Mouse (Mus musculus) limb, embryonic 12.5 days (tissue): Measurements from ENCODE around the gene Hmcn1. TPM values are rescaled to one million over a fixed set of nuclear protein-coding genes. Genes with fewer than 3 reads are reported as not detected.

Experiments used
- ATAC-seq: fragments of 200-750 bp; cut with Nextera tagmentation; 2 replicates; pipeline ENCODE4 v1.8.0; 2017; ENCODE audit warnings: low read depth, moderate TSS enrichment; ENCODE audit not compliant: insufficient number of reproducible peaks, insufficient read depth, low FRiP score, low TSS enrichment
- H3K27ac ChIP-seq: fragments of 300-500 bp; sonication (generic); 2 replicates; pipeline ENCODE4 v1.5.1; 2016; ENCODE audit warnings: mild to moderate bottlenecking, moderate library complexity
- H3K27me3 ChIP-seq: fragments of 300-500 bp; sonication (generic); 2 replicates; pipeline ENCODE4 v1.6.1; 2016; ENCODE audit warnings: mild to moderate bottlenecking, moderate library complexity
- H3K36me3 ChIP-seq: fragments of 300-500 bp; sonication (generic); 2 replicates; pipeline ENCODE4 v1.6.1; 2016; ENCODE audit warnings: mild to moderate bottlenecking, moderate library complexity
- H3K4me1 ChIP-seq: fragments of 300-500 bp; sonication (generic); replicated peaks from 2 replicates; pipeline ENCODE4 v1.6.1; 2016
- H3K4me2 ChIP-seq: fragments of 300-500 bp; sonication (generic); 2 replicates; pipeline ENCODE4 v1.6.1; 2016; ENCODE audit warnings: mild to moderate bottlenecking, moderate library complexity
- H3K4me3 ChIP-seq: fragments of 300-500 bp; sonication (generic); replicated peaks from 2 replicates; pipeline ENCODE4 v1.5.1; 2016; ENCODE audit warnings: mild to moderate bottlenecking
- H3K9ac ChIP-seq: fragments of 300-500 bp; sonication (generic); replicated peaks from 2 replicates; pipeline ENCODE4 v1.6.1; 2016; ENCODE audit warnings: mild to moderate bottlenecking, moderate library complexity
- H3K9me3 ChIP-seq: fragments of 300-500 bp; sonication (generic); 2 replicates; pipeline ENCODE4 v1.6.1; 2016; ENCODE audit warnings: mild to moderate bottlenecking, moderate library complexity
- WGBS: fragments of 180-500 bp; shearing (Covaris S2); methylation state at CpG from one replicate; pipeline ENCODE4 v1.1.7; 2016; 5-methylcytosine and 5-hydroxymethylcytosine counted together
- polyA plus RNA-seq: library from polyadenylated mRNA; unstranded; fragments of >200 nt; fragmentation: Nextera tagmentation; extraction: Ambion mirVana; gene quantifications from 2 replicates; pipeline ENCODE4 v1.2.1, GENCODE M21; 2016

The Hmcn1 gene
- polyA plus RNA-seq, 1 experiment from 2014 or later = 25.6 TPM

- Histone ChIP-seq H3K9ac (no peak overlapping the region), H3K4me2 (no peak overlapping the region), H3K9me3 (no peaks in the 10 kb centered on the region), H3K4me3 (no peak overlapping the region), H3K27ac (no peak overlapping the region), H3K36me3 (peaks cover 5% of the 10 kb centered on the region; the same call in 1 of the 2 replicates), H3K27me3 (no peaks in the 10 kb centered on the region), H3K4me1 (peaks cover 14% of the 10 kb centered on the region)
- 61% methylated on average over 4 of the region's 4 CpGs for WGBS
- ATAC-seq = no peak
These were observed 56.4 kb downstream of the Hmcn1 start for GRCm38 (mm10) chr1:150936821-150937220.

- H3K27ac ChIP-seq = no peak overlapping the region
- no peaks in the 10 kb centered on the region for H3K9me3 ChIP-seq
- H3K4me3 ChIP-seq = 0 out of 2 replicates have a peak overlapping the region, but pooled peaks have one; percentile 12
- H3K4me1 ChIP-seq = peaks cover 14% of the 10 kb centered on the region
- peak overlapping the region; percentile 46 for H3K4me2 ChIP-seq
- no peak overlapping the region for H3K9ac ChIP-seq
- ATAC-seq = no peak
- WGBS = 12% methylated on average over 9 of the region's 9 CpGs
- H3K27me3 ChIP-seq = no peaks in the 10 kb centered on the region
- H3K36me3 ChIP-seq = peaks cover 5% of the 10 kb centered on the region; the same call in 1 of the 2 replicates
These were observed 59.6 kb downstream of the Hmcn1 start for GRCm38 (mm10) chr1:150933616-150934015.

- ATAC-seq = no peak
- H3K4me1 ChIP-seq = 0 out of 2 replicates have a peak, but pooled peaks cover 3% of the 10 kb centered on the region
- 63% methylated on average over 9 of the region's 9 CpGs for WGBS
- no peaks in the 10 kb centered on the region for H3K9me3 ChIP-seq
- H3K9ac ChIP-seq = no peak overlapping the region
- no peak overlapping the region for H3K27ac ChIP-seq
- H3K4me2 ChIP-seq = no peak overlapping the region
- H3K4me3 ChIP-seq = no peak overlapping the region
- no peaks in the 10 kb centered on the region for H3K36me3 ChIP-seq
- no peaks in the 10 kb centered on the region for H3K27me3 ChIP-seq
These were observed 72.4 kb downstream of the Hmcn1 start for GRCm38 (mm10) chr1:150920860-150921259.

GRCm38 (mm10) chr1:150920276-150920675 is 73.0 kb downstream of the Hmcn1 start:
- H3K4me3 ChIP-seq = no peak overlapping the region
- peaks cover 3% of the 10 kb centered on the region for H3K4me1 ChIP-seq
- no peak overlapping the region for H3K27ac ChIP-seq
- H3K4me2 ChIP-seq = no peak overlapping the region
- ATAC-seq = no peak
- no peaks in the 10 kb centered on the region for H3K27me3 ChIP-seq
- no peaks in the 10 kb centered on the region for H3K9me3 ChIP-seq
- H3K9ac ChIP-seq = no peak overlapping the region
- WGBS = 47% methylated on average over 6 of the region's 6 CpGs
- no peaks in the 10 kb centered on the region for H3K36me3 ChIP-seq

- Histone ChIP-seq H3K27ac (no peak overlapping the region), H3K4me2 (no peak overlapping the region), H3K9ac (no peak overlapping the region), H3K9me3 (no peaks in the 10 kb centered on the region), H3K36me3 (no peaks in the 10 kb centered on the region), H3K4me3 (no peak overlapping the region), H3K4me1 (peaks cover 9% of the 10 kb centered on the region), H3K27me3 (no peaks in the 10 kb centered on the region)
- WGBS = 83% methylated on average over 2 of the region's 2 CpGs
- no peak for ATAC-seq
These were observed 78.3 kb downstream of the Hmcn1 start for GRCm38 (mm10) chr1:150914936-150915335.

GRCm38 (mm10) chr1:150913586-150914136 is 79.6 kb downstream of the Hmcn1 start:
- H3K27me3 ChIP-seq = no peaks in the 10 kb centered on the region
- H3K9ac ChIP-seq = no peak overlapping the region
- WGBS = 74% methylated on average over 5 of the region's 5 CpGs
- no peak overlapping the region for H3K4me3 ChIP-seq
- no peak overlapping the region for H3K4me2 ChIP-seq
- no peak for ATAC-seq
- no peaks in the 10 kb centered on the region for H3K9me3 ChIP-seq
- H3K4me1 ChIP-seq = peaks cover 9% of the 10 kb centered on the region
- no peak overlapping the region for H3K27ac ChIP-seq
- H3K36me3 ChIP-seq = no peaks in the 10 kb centered on the region

- WGBS = 85% methylated on average over 2 of the region's 2 CpGs
- H3K36me3 ChIP-seq = no peaks in the 10 kb centered on the region
- H3K27me3 ChIP-seq = no peaks in the 10 kb centered on the region
- H3K4me3 ChIP-seq = no peak overlapping the region
- H3K4me1 ChIP-seq = no peaks in the 10 kb centered on the region; the same call in 1 of the 2 replicates
- no peak overlapping the region for H3K4me2 ChIP-seq
- H3K9ac ChIP-seq = no peak overlapping the region
- no peak for ATAC-seq
- no peak overlapping the region for H3K27ac ChIP-seq
- H3K9me3 ChIP-seq = no peaks in the 10 kb centered on the region
These were observed 83.6 kb downstream of the Hmcn1 start for GRCm38 (mm10) chr1:150909642-150910041.

- WGBS = 61% methylated on average over 5 of the region's 5 CpGs
- Histone ChIP-seq H3K4me2 (no peak overlapping the region), H3K27me3 (no peaks in the 10 kb centered on the region), H3K36me3 (no peaks in the 10 kb centered on the region), H3K27ac (no peak overlapping the region), H3K4me3 (no peak overlapping the region), H3K4me1 (peaks cover 15% of the 10 kb centered on the region), H3K9me3 (no peaks in the 10 kb centered on the region), H3K9ac (no peak overlapping the region)
- no peak for ATAC-seq
These were observed 99.5 kb downstream of the Hmcn1 start for GRCm38 (mm10) chr1:150893677-150894188.

- WGBS = 77% methylated on average over 4 of the region's 4 CpGs
These were observed 103.2 kb downstream of the Hmcn1 start for GRCm38 (mm10) chr1:150890017-150890416.

GRCm38 (mm10) chr1:150886267-150886666 is 107.0 kb downstream of the Hmcn1 start:
- Histone ChIP-seq H3K4me2 (no peak overlapping the region), H3K27ac (no peak overlapping the region), H3K9me3 (no peaks in the 10 kb centered on the region), H3K9ac (no peak overlapping the region), H3K4me1 (no peaks in the 10 kb centered on the region), H3K27me3 (no peaks in the 10 kb centered on the region), H3K4me3 (no peak overlapping the region), H3K36me3 (no peaks in the 10 kb centered on the region)
- WGBS = 86% methylated on average over 1 of the region's 1 CpGs
- ATAC-seq = no peak

More at GRCm38 (mm10) chr1:150890017-150890416, 103.2 kb downstream of the Hmcn1 start:
- Histone ChIP-seq H3K4me1 (peaks cover 10% of the 10 kb centered on the region), H3K27me3 (no peaks in the 10 kb centered on the region), H3K9ac (no peak overlapping the region), H3K4me2 (no peak overlapping the region), H3K9me3 (no peaks in the 10 kb centered on the region), H3K27ac (no peak overlapping the region), H3K36me3 (no peaks in the 10 kb centered on the region), H3K4me3 (no peak overlapping the region)
- ATAC-seq = no peak

- H3K36me3 ChIP-seq = no peaks in the 10 kb centered on the region; the same call in 1 of the 2 replicates
- 0 out of 2 replicates have a peak, but pooled peaks cover 6% of the 10 kb centered on the region for H3K4me1 ChIP-seq
- ATAC-seq = no peak
- no peak overlapping the region for H3K4me3 ChIP-seq
- no peak overlapping the region for H3K4me2 ChIP-seq
- no peaks in the 10 kb centered on the region for H3K9me3 ChIP-seq
- no peak overlapping the region for H3K9ac ChIP-seq
- H3K27me3 ChIP-seq = no peaks in the 10 kb centered on the region
- 64% methylated on average over 7 of the region's 7 CpGs for WGBS
- H3K27ac ChIP-seq = no peak overlapping the region
These were observed 114.8 kb downstream of the Hmcn1 start for GRCm38 (mm10) chr1:150878421-150878820.

- Histone ChIP-seq H3K36me3 (no peaks in the 10 kb centered on the region; the same call in 1 of the 2 replicates), H3K27me3 (no peaks in the 10 kb centered on the region), H3K4me3 (no peak overlapping the region), H3K9ac (no peak overlapping the region), H3K27ac (no peak overlapping the region), H3K9me3 (no peaks in the 10 kb centered on the region), H3K4me1 (0 out of 2 replicates have a peak, but pooled peaks cover 6% of the 10 kb centered on the region), H3K4me2 (no peak overlapping the region)
- no peak; the same call in 1 of the 2 replicates for ATAC-seq
- whole genome bisulfite sequencing = 60% methylated on average over 4 of the region's 4 CpGs
These were observed 115.3 kb downstream of the Hmcn1 start for GRCm38 (mm10) chr1:150877920-150878319.
